Mouse (Mus musculus): ENCODE data around the gene Epb41l2.

Epb41l2 gene

GRCm38 (mm10) chr10:25365158-25365557, 5.6 kb downstream of the Epb41l2 start:
- DNase-seq (ENCODE audit: low read depth, low spot score): no peak

GRCm38 (mm10) chr10:25365708-25366107, 6.1 kb downstream of the Epb41l2 start:
- no peak for DNase-seq (ENCODE audit: low read depth, low spot score)

GRCm38 (mm10) chr10:25366691-25367090, 7.1 kb downstream of the Epb41l2 start:
- no peak for DNase-seq (ENCODE audit: low read depth, low spot score)

- no peak for DNase-seq (ENCODE audit: low read depth, low spot score)
Measured at GRCm38 (mm10) chr10:25368928-25369327, 9.3 kb downstream of the Epb41l2 start.

GRCm38 (mm10) chr10:25369691-25370090, 10.1 kb downstream of the Epb41l2 start:
- DNase-seq (ENCODE audit: low read depth, low spot score): no peak

GRCm38 (mm10) chr10:25371336-25371735, 11.7 kb downstream of the Epb41l2 start:
- DNase-seq (ENCODE audit: low read depth, low spot score): no peak

- DNase-seq (ENCODE audit: low read depth, low spot score): no peak
Measured at GRCm38 (mm10) chr10:25371915-25372371, 12.3 kb downstream of the Epb41l2 start.

GRCm38 (mm10) chr10:25372510-25373148, 13.0 kb downstream of the Epb41l2 start:
- DNase-seq (ENCODE audit: low read depth, low spot score): no peak

GRCm38 (mm10) chr10:25375036-25375435, 15.4 kb downstream of the Epb41l2 start:
- DNase-seq (ENCODE audit: low read depth, low spot score): no peak

- DNase-seq (ENCODE audit: low read depth, low spot score): no peak
Measured at GRCm38 (mm10) chr10:25380746-25381481, 21.3 kb downstream of the Epb41l2 start.

GRCm38 (mm10) chr10:25381951-25382350, 22.4 kb downstream of the Epb41l2 start:
- DNase-seq (ENCODE audit: low read depth, low spot score): no peak

- no peak for DNase-seq (ENCODE audit: low read depth, low spot score)
Measured at GRCm38 (mm10) chr10:25383171-25383570, 23.6 kb downstream of the Epb41l2 start.

- DNase-seq (ENCODE audit: low read depth, low spot score): no peak
Measured at GRCm38 (mm10) chr10:25384391-25384790, 24.8 kb downstream of the Epb41l2 start.

- no peak for DNase-seq (ENCODE audit: low read depth, low spot score)
Measured at GRCm38 (mm10) chr10:25385811-25386580, 26.4 kb downstream of the Epb41l2 start.

- no peak for DNase-seq (ENCODE audit: low read depth, low spot score)
Measured at GRCm38 (mm10) chr10:25386868-25387267, 27.3 kb downstream of the Epb41l2 start.

GRCm38 (mm10) chr10:25387268-25387667, 27.7 kb downstream of the Epb41l2 start:
- no peak for DNase-seq (ENCODE audit: low read depth, low spot score)

- no peak for DNase-seq (ENCODE audit: low read depth, low spot score)
Measured at GRCm38 (mm10) chr10:25392786-25393185, 33.2 kb downstream of the Epb41l2 start.

- no peak for DNase-seq (ENCODE audit: low read depth, low spot score)
Measured at GRCm38 (mm10) chr10:25393721-25394120, 34.1 kb downstream of the Epb41l2 start.

GRCm38 (mm10) chr10:25395236-25395886, 35.8 kb downstream of the Epb41l2 start:
- DNase-seq (ENCODE audit: low read depth, low spot score): no peak

- DNase-seq (ENCODE audit: low read depth, low spot score): no peak
Measured at GRCm38 (mm10) chr10:25396859-25397258, 37.3 kb downstream of the Epb41l2 start.

- DNase-seq (ENCODE audit: low read depth, low spot score): no peak
Measured at GRCm38 (mm10) chr10:25397767-25398690, 38.4 kb downstream of the Epb41l2 start.
